Comparison of ENCODE assay signal across 10 mouse cellular contexts in genomic region chr12:25188556-25188955, GRCm38 (mm10).
DNase-seq lines count a peak whose midpoint lies in the region; ATAC-seq and TF ChIP-seq lines count a peak whose summit lies in the region.
"Had no signal": no experiment of that assay in that cellular context is flagged by ENCODE, and none has a peak within 500 bp of the region (broad histone marks: within the 10 kb centered on the region; RNA-seq: fewer than 3 reads in every experiment).

No protein-coding gene starts in this region.

- peak overlapping the region; percentile 33; the same call in 1 of the 2 replicates for H3K27ac ChIP-seq in layer of hippocampus, adult 2 months
- H3K27ac ChIP-seq: liver, embryonic 14.5 days had no signal

- DNase-seq in layer of hippocampus, adult 2 months (ENCODE audit: low spot score in 2 of 2): no peak
- DNase-seq in layer of hippocampus, adult 8-10 months (ENCODE audit: low spot score in 2 of 2): no peak
- DNase-seq in 3T3-L1 (ENCODE audit: low read depth, low spot score): peak; percentile 11
- DNase-seq in MEL-GATA-1-ER (ENCODE audit: extremely low read depth, low read depth): peak; percentile 25
- no peak for DNase-seq in right cerebral cortex, adult 2 months (ENCODE audit: low spot score in 2 of 2)
- DNase-seq: cerebellum, adult 9-11 months; thymus, postnatal 4 days had no signal

- TF ChIP-seq CTCF in layer of hippocampus, adult 2 months (conservative IDR thresholded peaks at IDR 0.05): no peak

- H3K4me3 ChIP-seq in layer of hippocampus, adult 2 months: no peak overlapping the region

- ATAC-seq in megakaryocyte, adult 5-6 weeks (ENCODE audit: poor library complexity, severe bottlenecking): peak; percentile 7; the same call in 1 of the 2 replicates
- no peak for ATAC-seq in activated CD4-positive, CD25-positive, alpha-beta regulatory T cell, adult 4 months

Comparison
In these comparisons a context has a peak if more than half of its experiments do, and no peak if none do; other contexts are left out.
1. DNase-seq: peak in 3T3-L1 (single experiment) and MEL-GATA-1-ER (single experiment); none in layer of hippocampus, adult 2 months (0 of 2), layer of hippocampus, adult 8-10 months (0 of 2) and right cerebral cortex, adult 2 months (0 of 2).